Mouse (Mus musculus) midbrain, embryonic 16.5 days (tissue): Measurements from ENCODE around the gene Pth2. TPM values are rescaled to one million over a fixed set of nuclear protein-coding genes. Genes with fewer than 3 reads are reported as not detected.
"Not testable (repeated sequence)": the region's sequence is repeated elsewhere in the genome, so short reads cannot be mapped to it uniquely, and the experiment has no call there.

Experiments
- ATAC-seq: fragments of 200-750 bp; cut with Nextera tagmentation; 2 replicates; pipeline ENCODE4 v1.8.0; 2017; ENCODE audit warnings: moderate TSS enrichment
- H3K27ac ChIP-seq: fragments of 300-500 bp; sonication (generic); 2 replicates; pipeline ENCODE4 v1.5.1; 2014; ENCODE audit warnings: mild to moderate bottlenecking, low read length, mixed read lengths
- H3K27me3 ChIP-seq: fragments of 300-500 bp; sonication (generic); 2 replicates; pipeline ENCODE4 v1.6.1; 2014; ENCODE audit warnings: low read depth, low read length, mixed read lengths; ENCODE audit not compliant: control insufficient read depth, insufficient read depth
- H3K36me3 ChIP-seq: fragments of 300-500 bp; sonication (generic); 2 replicates; pipeline ENCODE4 v1.6.1; 2014; ENCODE audit warnings: mild to moderate bottlenecking, low read length, moderate library complexity, mixed read lengths; ENCODE audit not compliant: control insufficient read depth, insufficient read depth
- H3K4me1 ChIP-seq: fragments of 300-500 bp; sonication (generic); 2 replicates; pipeline ENCODE4 v1.6.1; 2014; ENCODE audit warnings: mild to moderate bottlenecking, low read length, mixed read lengths; ENCODE audit not compliant: control insufficient read depth, insufficient read depth
- H3K4me2 ChIP-seq: fragments of 300-500 bp; sonication (generic); 2 replicates; pipeline ENCODE4 v1.6.1; 2014; ENCODE audit warnings: mild to moderate bottlenecking, low read length, mixed read lengths
- H3K4me3 ChIP-seq: fragments of 300-500 bp; sonication (generic); 2 replicates; pipeline ENCODE4 v1.5.1; 2014; ENCODE audit warnings: low read depth, mild to moderate bottlenecking, low read length, moderate library complexity, mixed read lengths
- H3K9ac ChIP-seq: fragments of 300-500 bp; sonication (generic); 2 replicates; pipeline ENCODE4 v1.6.1; 2014; ENCODE audit warnings: low read depth, low read length, mixed read lengths
- H3K9me3 ChIP-seq: fragments of 300-500 bp; sonication (generic); replicated peaks from 2 replicates; pipeline ENCODE4 v1.6.1; 2014; ENCODE audit warnings: mild to moderate bottlenecking, low read length, mixed read lengths; ENCODE audit not compliant: control insufficient read depth, poor library complexity, severe bottlenecking
- whole genome bisulfite sequencing: fragments of 180-500 bp; shearing (Covaris S2); extraction: QIAGEN DNeasy Blood & Tissue Kit; methylation state at CpG from one replicate; pipeline ENCODE4 v1.1.7; 2014; 5-methylcytosine and 5-hydroxymethylcytosine counted together
- polyA plus RNA-seq: library from polyadenylated mRNA; unstranded; fragments of >200 nt; fragmentation: Nextera tagmentation; extraction: Ambion mirVana; gene quantifications from 2 replicates; pipeline ENCODE4 v1.2.1, GENCODE M21; 2015

Gene Pth2
- polyA plus RNA-seq, 1 experiment from 2014 or later: 1.2 TPM

GRCm38 (mm10) chr7:45149545-45149944 lies 31.2 kb upstream of the Pth2 start:
- H3K4me2 ChIP-seq: no peak overlapping the region
- no peak for ATAC-seq
- WGBS: 26% methylated on average over 6 of the region's 6 CpGs
- H3K9me3 ChIP-seq: no peaks in the 10 kb centered on the region
- no peak overlapping the region for H3K4me3 ChIP-seq
- H3K36me3 ChIP-seq: 0 out of 2 replicates have a peak, but pooled peaks cover 2% of the 10 kb centered on the region
- no peaks in the 10 kb centered on the region for H3K27me3 ChIP-seq
- H3K4me1 ChIP-seq: peaks cover 6% of the 10 kb centered on the region
- no peak overlapping the region for H3K9ac ChIP-seq
- H3K27ac ChIP-seq: no peak overlapping the region

GRCm38 (mm10) chr7:45150321-45150720 lies 30.5 kb upstream of the Pth2 start:
- Histone ChIP-seq H3K9me3 (no peaks in the 10 kb centered on the region), H3K4me1 (peaks cover 11% of the 10 kb centered on the region), H3K9ac (0 out of 2 replicates have a peak overlapping the region, but pooled peaks have one; percentile 7), H3K27ac (no peak overlapping the region), H3K27me3 (no peaks in the 10 kb centered on the region), H3K4me3 (no peak overlapping the region), H3K4me2 (no peak overlapping the region), H3K36me3 (0 out of 2 replicates have a peak, but pooled peaks cover 2% of the 10 kb centered on the region)
- 64% methylated on average over 4 of the region's 4 CpGs for WGBS
- no peak for ATAC-seq

- Histone ChIP-seq H3K9ac (no peak overlapping the region), H3K36me3 (no peaks in the 10 kb centered on the region), H3K27me3 (no peaks in the 10 kb centered on the region), H3K27ac (no peak overlapping the region), H3K4me1 (peaks cover 13% of the 10 kb centered on the region), H3K4me3 (no peak overlapping the region), H3K9me3 (no peaks in the 10 kb centered on the region), H3K4me2 (no peak overlapping the region)
- WGBS: 72% methylated on average over 11 of the region's 11 CpGs
- no peak for ATAC-seq
Observed at GRCm38 (mm10) chr7:45151303-45151702, 29.5 kb upstream of the Pth2 start.

GRCm38 (mm10) chr7:45153052-45153451 lies 27.7 kb upstream of the Pth2 start:
- H3K4me2 ChIP-seq, H3K4me3 ChIP-seq, H3K27ac ChIP-seq, H3K36me3 ChIP-seq, H3K9ac ChIP-seq, ATAC-seq, H3K9me3 ChIP-seq, H3K27me3 ChIP-seq: not testable (repeated sequence)
- H3K4me1 ChIP-seq: peaks cover 13% of the 10 kb centered on the region
- WGBS: 93% methylated on average over 2 of the region's 2 CpGs

- Histone ChIP-seq H3K27ac (peak overlapping the region; percentile 97), H3K27me3 (no peaks in the 10 kb centered on the region), H3K9ac (peak overlapping the region; percentile 90), H3K4me2 (peak overlapping the region; percentile 66), H3K36me3 (peaks cover 5% of the 10 kb centered on the region), H3K9me3 (no peaks in the 10 kb centered on the region), H3K4me3 (peak overlapping the region; percentile 70), H3K4me1 (peaks cover 13% of the 10 kb centered on the region)
- peak; percentile 19; the same call in 1 of the 2 replicates for ATAC-seq
- WGBS: 2% methylated on average over 5 of the region's 5 CpGs
Observed at GRCm38 (mm10) chr7:45153586-45153985, 27.2 kb upstream of the Pth2 start.

GRCm38 (mm10) chr7:45154096-45154992 lies 26.5 kb upstream of the Pth2 start, which contains the start of the genes Pih1d1 and Aldh16a1:
TSS of gene Pih1d1 (plus strand) at chr7:45154303.
TSS of gene Aldh16a1 (minus strand) at chr7:45154584.
- Histone ChIP-seq H3K4me1 (peaks cover 13% of the 10 kb centered on the region), H3K36me3 (peaks cover 9% of the 10 kb centered on the region), H3K9ac (peak within 1 kb of the TSS; percentile 90), H3K4me2 (peak within 1 kb of the TSS; percentile 66), H3K4me3 (peak within 1 kb of the TSS; percentile 70), H3K27ac (peak within 1 kb of the TSS; percentile 97), H3K27me3 (no peaks in the 10 kb centered on the region), H3K9me3 (no peaks in the 10 kb centered on the region)
- 4% methylated on average over 69 of the region's 69 CpGs for WGBS
- peak; percentile 96 for ATAC-seq

GRCm38 (mm10) chr7:45154993-45155514 lies 25.7 kb upstream of the Pth2 start:
- H3K4me2 ChIP-seq: peak overlapping the region; percentile 57
- peak overlapping the region; percentile 70 for H3K4me3 ChIP-seq
- peak overlapping the region; percentile 33; the same call in 1 of the 2 replicates for H3K9ac ChIP-seq
- H3K9me3 ChIP-seq: no peaks in the 10 kb centered on the region
- H3K27me3 ChIP-seq: no peaks in the 10 kb centered on the region
- 78% methylated on average over 12 of the region's 12 CpGs for WGBS
- H3K27ac ChIP-seq: peak overlapping the region; percentile 97
- H3K4me1 ChIP-seq: peaks cover 13% of the 10 kb centered on the region
- ATAC-seq: 0 out of 2 replicates have a peak, but pooled peaks have one; percentile 9
- H3K36me3 ChIP-seq: peaks cover 9% of the 10 kb centered on the region

- H3K27ac ChIP-seq: no peak overlapping the region
- no peak overlapping the region for H3K4me3 ChIP-seq
- H3K9me3 ChIP-seq: no peaks in the 10 kb centered on the region
- no peaks in the 10 kb centered on the region for H3K27me3 ChIP-seq
- whole genome bisulfite sequencing: 81% methylated on average over 9 of the region's 9 CpGs
- H3K36me3 ChIP-seq: peaks cover 13% of the 10 kb centered on the region
- H3K9ac ChIP-seq: no peak overlapping the region
- H3K4me2 ChIP-seq: peak overlapping the region; percentile 57; the same call in 1 of the 2 replicates
- peaks cover 13% of the 10 kb centered on the region for H3K4me1 ChIP-seq
- ATAC-seq: no peak
Observed at GRCm38 (mm10) chr7:45155590-45155989, 25.2 kb upstream of the Pth2 start.

GRCm38 (mm10) chr7:45156206-45156605 lies 24.6 kb upstream of the Pth2 start:
- no peak overlapping the region for H3K27ac ChIP-seq
- no peak overlapping the region for H3K4me2 ChIP-seq
- WGBS: 97% methylated on average over 15 of the region's 15 CpGs
- no peaks in the 10 kb centered on the region for H3K9me3 ChIP-seq
- H3K9ac ChIP-seq: no peak overlapping the region
- H3K4me3 ChIP-seq: no peak overlapping the region
- H3K27me3 ChIP-seq: no peaks in the 10 kb centered on the region
- H3K36me3 ChIP-seq: peaks cover 13% of the 10 kb centered on the region
- ATAC-seq: no peak
- H3K4me1 ChIP-seq: peaks cover 13% of the 10 kb centered on the region
